In genomic region chr11:106550398-106550797, GRCm38 (mm10) we compare ENCODE assay signal across 17 mouse cellular contexts.
"Had no signal": no experiment of that assay in that cellular context is flagged by ENCODE, and none has a peak within 500 bp of the region (broad histone marks: within the 10 kb centered on the region; RNA-seq: fewer than 3 reads in every experiment).

No protein-coding gene starts in this region.

- H3K27me3 ChIP-seq: neural tube, embryonic 12.5 days; neural tube, embryonic 13.5 days; neural tube, embryonic 15.5 days; stomach, embryonic 15.5 days had no signal

- DNase-seq: retina, postnatal 1 day; right cerebral cortex, adult 18-20 months; right cerebral cortex, postnatal 14 days; right cerebral cortex, postnatal 25 days; right cerebral cortex, postnatal 4 days; spleen, adult 18-20 months; thymus, adult 18-20 months; thymus, adult 2 months; thymus, postnatal 14 days; thymus, postnatal 25 days; thymus, postnatal 36 days; thymus, postnatal 4 days had no signal

- H3K4me3 ChIP-seq: neural tube, embryonic 12.5 days; neural tube, embryonic 13.5 days; neural tube, embryonic 15.5 days; stomach, embryonic 15.5 days had no signal

- H3K4me1 ChIP-seq: neural tube, embryonic 12.5 days; stomach, embryonic 15.5 days had no signal

- H3K27ac ChIP-seq: neural tube, embryonic 12.5 days; neural tube, embryonic 13.5 days; neural tube, embryonic 15.5 days; stomach, embryonic 15.5 days; stomach, postnatal 0 days had no signal

- H3K9me3 ChIP-seq: neural tube, embryonic 12.5 days; neural tube, embryonic 13.5 days; neural tube, embryonic 15.5 days; stomach, embryonic 15.5 days had no signal
